Mouse (Mus musculus) stomach, embryonic 15.5 days (tissue): Measurements from ENCODE around the gene Pcif1. TPM values are rescaled to one million over a fixed set of nuclear protein-coding genes. Genes with fewer than 3 reads are reported as not detected.
A peak's percentile ranks its signal among the peaks of the same experiment; 100 is the strongest.

Experiments
- ATAC-seq: fragments of 200-750 bp; cut with Nextera tagmentation; 2 replicates; pipeline ENCODE4 v1.8.0; 2017; ENCODE audit warnings: low read depth, moderate number of reproducible peaks, moderate TSS enrichment; ENCODE audit not compliant: insufficient read depth, low FRiP score
- H3K27ac ChIP-seq: fragments of 300-500 bp; sonication (generic); 2 replicates; pipeline ENCODE4 v1.5.1; 2015; ENCODE audit warnings: mild to moderate bottlenecking, inconsistent platforms
- H3K27me3 ChIP-seq: fragments of 300-500 bp; sonication (generic); replicated peaks from 2 replicates; pipeline ENCODE4 v1.6.1; 2015; ENCODE audit warnings: inconsistent platforms
- H3K36me3 ChIP-seq: fragments of 300-500 bp; sonication (generic); 2 replicates; pipeline ENCODE4 v1.6.1; 2015; ENCODE audit warnings: inconsistent platforms
- H3K4me1 ChIP-seq: fragments of 300-500 bp; sonication (generic); 2 replicates; pipeline ENCODE4 v1.6.1; 2015; ENCODE audit warnings: inconsistent platforms
- H3K4me2 ChIP-seq: fragments of 300-500 bp; sonication (generic); 2 replicates; pipeline ENCODE4 v1.6.1; 2015; ENCODE audit warnings: mild to moderate bottlenecking, inconsistent platforms
- H3K4me3 ChIP-seq: fragments of 300-500 bp; sonication (generic); replicated peaks from 2 replicates; pipeline ENCODE4 v1.5.1; 2015; ENCODE audit warnings: inconsistent platforms
- H3K9ac ChIP-seq: fragments of 300-500 bp; sonication (generic); 2 replicates; pipeline ENCODE4 v1.6.1; 2015; ENCODE audit warnings: inconsistent platforms
- H3K9me3 ChIP-seq: fragments of 300-500 bp; sonication (generic); 2 replicates; pipeline ENCODE4 v1.6.1; 2016; ENCODE audit warnings: inconsistent platforms
- WGBS: fragments of 180-500 bp; shearing (Covaris S2); methylation state at CpG from one replicate; pipeline ENCODE4 v1.1.7; 2015; 5-methylcytosine and 5-hydroxymethylcytosine counted together
- polyA plus RNA-seq: library from polyadenylated mRNA; unstranded; fragments of >200 nt; fragmentation: Nextera tagmentation; extraction: Ambion mirVana; gene quantifications from 2 replicates; pipeline ENCODE4 v1.2.1, GENCODE M21; 2015

The Pcif1 gene
- polyA plus RNA-seq, 1 experiment from 2014 or later, result 64.7 TPM

DNA sequence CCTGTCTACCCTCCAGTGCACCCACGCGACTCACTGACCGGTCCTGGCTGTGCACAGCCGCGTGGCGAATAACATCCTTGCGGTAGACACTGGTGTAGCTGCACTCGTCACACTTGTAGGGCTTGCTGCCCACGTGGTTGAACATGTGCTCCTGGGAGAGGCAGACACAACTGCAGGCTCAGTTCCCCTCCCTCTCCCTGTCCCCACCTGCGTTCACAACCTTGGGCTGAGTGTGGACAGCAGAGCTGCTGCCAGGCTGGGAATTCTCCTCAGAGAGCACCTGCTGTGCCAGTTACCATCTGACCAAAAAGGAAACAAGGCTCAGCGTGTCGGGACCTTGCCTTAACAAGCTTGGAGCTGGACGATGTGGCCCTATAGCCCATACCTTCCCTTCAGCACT, 22.3 kb downstream of the Pcif1 start:
- H3K4me1 ChIP-seq, result no peaks in the 10 kb centered on the region
- H3K27ac ChIP-seq, result no peak overlapping the region
- H3K36me3 ChIP-seq, result peaks cover 78% of the 10 kb centered on the region
- WGBS, result 89% methylated on average over 13 of the region's 13 CpGs
- no peak for ATAC-seq
- H3K9me3 ChIP-seq, result no peaks in the 10 kb centered on the region; the same call in 1 of the 2 replicates
- H3K4me3 ChIP-seq, result no peak overlapping the region
- no peak overlapping the region for H3K4me2 ChIP-seq
- H3K9ac ChIP-seq, result no peak overlapping the region
- H3K27me3 ChIP-seq, result no peaks in the 10 kb centered on the region

DNA sequence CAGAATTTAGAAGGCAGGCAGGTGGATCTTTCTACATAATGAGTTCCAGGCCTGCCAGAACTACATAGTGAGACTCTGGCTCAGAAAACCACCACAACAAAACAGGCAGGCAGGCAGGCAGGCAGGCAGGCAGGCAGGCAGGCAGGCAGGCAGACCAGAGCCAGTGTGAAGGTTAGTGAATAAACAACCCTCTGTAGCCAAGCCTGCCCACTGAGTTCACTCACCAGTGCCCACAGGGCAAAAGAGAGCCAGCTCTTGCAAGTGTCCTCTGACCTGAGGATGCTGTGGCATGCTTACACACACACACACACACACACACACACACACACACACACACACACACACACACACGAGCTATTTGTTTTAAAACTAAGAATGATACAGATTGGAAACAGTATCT, 24.4 kb downstream of the Pcif1 start:
- Histone ChIP-seq H3K36me3 (peaks cover 81% of the 10 kb centered on the region), H3K4me2 (no peak overlapping the region), H3K4me3 (no peak overlapping the region), H3K27ac (no peak overlapping the region), H3K27me3 (no peaks in the 10 kb centered on the region), H3K4me1 (no peaks in the 10 kb centered on the region), H3K9me3 (no peaks in the 10 kb centered on the region; the same call in 1 of the 2 replicates), H3K9ac (no peak overlapping the region)
- no peak for ATAC-seq
- WGBS, result 92% methylated on average over 1 of the region's 1 CpGs

DNA sequence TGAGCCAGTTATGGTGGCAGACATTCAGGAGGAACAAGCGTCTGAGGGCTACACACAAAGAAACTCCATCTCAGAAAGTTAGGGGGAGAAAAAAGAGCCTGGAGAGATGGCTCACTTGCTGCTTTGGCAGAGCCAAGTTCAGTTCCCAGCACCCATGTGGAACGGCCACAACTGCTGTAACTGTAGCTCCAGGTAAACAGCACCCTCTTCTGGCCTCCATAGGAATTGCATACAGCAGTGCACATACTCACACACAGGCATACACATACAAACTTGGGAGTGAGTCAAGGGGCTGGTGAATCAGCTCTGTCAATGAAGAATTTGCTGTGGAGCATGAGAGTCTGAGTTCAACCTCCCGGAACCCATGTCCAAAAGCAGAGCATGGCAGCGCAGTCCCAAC, 27.0 kb downstream of the Pcif1 start:
- no peak overlapping the region for H3K9ac ChIP-seq
- H3K9me3 ChIP-seq, result no peaks in the 10 kb centered on the region; the same call in 1 of the 2 replicates
- H3K4me1 ChIP-seq, result peaks cover 15% of the 10 kb centered on the region
- no peak for ATAC-seq
- no peaks in the 10 kb centered on the region for H3K27me3 ChIP-seq
- H3K36me3 ChIP-seq, result peaks cover 64% of the 10 kb centered on the region
- no peak overlapping the region for H3K4me2 ChIP-seq
- no peak overlapping the region for H3K27ac ChIP-seq
- WGBS, result 98% methylated on average over 4 of the region's 4 CpGs
- H3K4me3 ChIP-seq, result no peak overlapping the region

DNA sequence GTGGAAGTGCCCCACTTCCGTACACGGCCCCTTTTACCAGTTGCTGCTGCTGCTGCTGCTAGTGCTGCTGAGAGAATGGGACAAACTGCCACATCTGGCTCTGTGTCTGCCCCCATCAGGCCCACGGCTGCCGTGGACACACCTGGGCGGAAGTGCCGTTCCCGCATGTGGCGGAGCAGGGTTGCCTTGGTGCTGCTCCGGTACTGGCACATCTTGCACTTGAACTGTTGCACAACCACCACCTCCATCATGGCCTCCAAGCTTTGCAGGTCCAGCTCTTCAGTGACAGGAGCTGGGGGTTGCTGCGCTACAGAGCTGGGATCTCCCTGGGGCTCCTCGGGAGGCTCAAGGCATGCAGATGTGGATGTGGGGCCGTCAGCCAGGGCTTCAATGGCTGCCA, 28.4 kb downstream of the Pcif1 start:
- Histone ChIP-seq H3K36me3 (peaks cover 50% of the 10 kb centered on the region), H3K9me3 (no peaks in the 10 kb centered on the region; the same call in 1 of the 2 replicates), H3K27me3 (no peaks in the 10 kb centered on the region), H3K27ac (no peak overlapping the region), H3K4me3 (no peak overlapping the region), H3K9ac (no peak overlapping the region), H3K4me1 (peaks cover 18% of the 10 kb centered on the region), H3K4me2 (no peak overlapping the region)
- no peak for ATAC-seq
- 95% methylated on average over 12 of the region's 12 CpGs for WGBS

DNA sequence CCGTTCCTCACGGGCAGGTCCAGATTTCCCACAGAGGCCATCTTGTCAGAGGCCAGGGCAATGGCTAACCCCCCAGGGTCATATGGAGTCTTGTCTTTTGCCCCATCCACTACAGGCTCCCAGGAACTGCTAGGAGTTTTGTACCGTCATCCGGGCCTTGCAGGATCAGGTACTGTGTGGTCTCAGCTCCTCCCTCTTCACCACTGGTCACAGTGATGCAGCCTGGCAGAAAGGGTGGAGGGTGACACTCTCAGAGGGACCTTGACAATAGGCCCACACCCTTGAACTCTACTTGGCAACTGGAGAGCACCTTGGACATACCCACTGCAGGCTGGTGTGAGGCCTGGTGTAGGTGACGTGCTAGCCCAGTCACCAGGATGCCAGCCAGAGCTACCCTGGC, 28.9 kb downstream of the Pcif1 start:
- H3K27me3 ChIP-seq, result no peaks in the 10 kb centered on the region
- no peak overlapping the region for H3K9ac ChIP-seq
- H3K9me3 ChIP-seq, result no peaks in the 10 kb centered on the region; the same call in 1 of the 2 replicates
- no peak overlapping the region for H3K4me3 ChIP-seq
- WGBS, result 100% methylated on average over 5 of the region's 5 CpGs
- H3K4me2 ChIP-seq, result no peak overlapping the region
- H3K36me3 ChIP-seq, result peaks cover 46% of the 10 kb centered on the region
- no peak overlapping the region for H3K27ac ChIP-seq
- peaks cover 19% of the 10 kb centered on the region for H3K4me1 ChIP-seq
- no peak for ATAC-seq

DNA sequence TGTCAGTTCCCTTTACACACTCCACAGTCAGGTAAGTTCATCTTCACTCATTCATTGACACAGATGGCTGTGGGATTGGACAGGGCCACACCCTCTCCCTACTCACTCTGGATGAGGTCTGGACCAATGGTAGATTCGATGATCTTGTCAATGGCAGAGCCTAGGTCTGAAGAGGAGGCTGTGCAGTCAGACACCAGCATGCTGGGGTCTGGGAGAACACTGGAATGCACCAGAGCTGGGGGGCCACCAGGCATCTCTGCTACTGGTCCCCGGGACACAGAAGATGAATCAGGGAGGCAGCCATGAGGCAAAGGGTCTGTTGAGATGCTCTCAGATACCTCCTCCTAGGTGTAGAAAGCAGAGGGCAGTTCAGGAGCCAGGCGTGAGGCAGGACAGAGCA, 30.0 kb downstream of the Pcif1 start:
- ATAC-seq, result no peak
- Histone ChIP-seq H3K4me1 (peaks cover 19% of the 10 kb centered on the region), H3K9me3 (no peaks in the 10 kb centered on the region; the same call in 1 of the 2 replicates), H3K4me3 (peak overlapping the region; percentile 86; the same call in 1 of the 2 replicates), H3K9ac (no peak overlapping the region), H3K27ac (no peak overlapping the region), H3K4me2 (peak overlapping the region; percentile 75; the same call in 1 of the 2 replicates), H3K27me3 (no peaks in the 10 kb centered on the region), H3K36me3 (peaks cover 43% of the 10 kb centered on the region)
- WGBS, result 95% methylated on average over 3 of the region's 3 CpGs

DNA sequence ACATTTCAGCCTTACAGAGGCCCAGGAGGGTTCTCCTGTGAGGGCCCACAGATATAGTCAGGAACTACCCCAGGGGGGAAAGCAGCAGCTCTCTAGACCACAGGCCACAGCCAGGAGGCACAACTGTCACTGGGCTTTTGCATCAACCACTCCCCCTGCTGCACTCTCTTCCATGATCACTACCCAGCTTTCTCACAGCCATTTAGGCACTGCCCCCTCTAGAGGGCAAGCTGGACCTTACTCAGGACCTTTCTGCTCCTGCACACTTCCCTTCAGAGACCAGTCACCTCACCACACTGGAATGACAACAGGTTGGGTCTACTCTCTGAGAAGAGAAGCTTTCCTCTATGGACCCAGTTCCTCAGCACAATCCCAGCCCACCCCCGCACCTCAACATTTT, 30.4 kb downstream of the Pcif1 start:
- H3K9ac ChIP-seq, result peak overlapping the region; percentile 92; the same call in 1 of the 2 replicates
- peaks cover 19% of the 10 kb centered on the region for H3K4me1 ChIP-seq
- 76% methylated on average over 1 of the region's 1 CpGs for WGBS
- no peak for ATAC-seq
- peaks cover 40% of the 10 kb centered on the region for H3K36me3 ChIP-seq
- peak overlapping the region; percentile 86 for H3K4me3 ChIP-seq
- no peaks in the 10 kb centered on the region; the same call in 1 of the 2 replicates for H3K9me3 ChIP-seq
- no peak overlapping the region for H3K27ac ChIP-seq
- H3K27me3 ChIP-seq, result no peaks in the 10 kb centered on the region
- H3K4me2 ChIP-seq, result peak overlapping the region; percentile 75

DNA sequence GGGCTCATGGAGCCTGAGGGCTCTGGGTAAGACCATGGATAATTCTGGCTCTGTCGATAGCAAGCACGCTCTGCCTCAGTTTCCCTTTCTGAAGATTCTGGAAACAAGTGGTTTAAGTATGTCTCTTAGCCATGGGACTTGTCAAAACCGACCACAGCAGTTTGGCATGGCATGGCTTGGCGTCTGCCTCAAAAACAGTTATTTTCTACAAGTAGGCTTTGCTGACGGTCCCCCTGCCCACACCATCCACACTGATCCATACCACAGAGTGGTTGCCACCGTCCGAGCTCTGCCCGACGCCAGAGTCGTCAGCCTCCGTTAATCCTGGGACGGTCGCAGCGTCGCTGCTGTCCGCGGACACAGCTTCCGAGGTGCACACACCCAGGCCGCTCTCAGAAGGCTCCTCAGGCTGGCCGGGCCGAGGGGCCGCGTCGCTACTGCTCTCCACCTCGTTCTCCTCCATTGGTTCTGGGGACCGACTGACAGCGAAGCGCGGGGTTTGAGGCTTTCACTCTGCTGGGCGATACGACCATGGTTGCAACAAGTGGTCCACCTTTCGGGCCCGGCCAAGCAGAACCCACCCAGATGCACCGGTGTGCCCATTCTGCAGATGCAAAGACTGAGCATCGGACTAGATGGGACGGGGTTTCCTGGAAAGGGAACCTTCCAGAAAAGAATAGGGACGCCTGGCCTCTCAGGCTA, 31.4 kb downstream of the Pcif1 start:
- ATAC-seq, result peak; percentile 3; the same call in 1 of the 2 replicates
- peak overlapping the region; percentile 86 for H3K4me3 ChIP-seq
- 4% methylated on average over 37 of the region's 37 CpGs for WGBS
- H3K9me3 ChIP-seq, result no peaks in the 10 kb centered on the region; the same call in 1 of the 2 replicates
- H3K9ac ChIP-seq, result peak overlapping the region; percentile 92
- peaks cover 19% of the 10 kb centered on the region for H3K4me1 ChIP-seq
- peak overlapping the region; percentile 99 for H3K27ac ChIP-seq
- H3K27me3 ChIP-seq, result no peaks in the 10 kb centered on the region
- peaks cover 34% of the 10 kb centered on the region for H3K36me3 ChIP-seq
- peak overlapping the region; percentile 75 for H3K4me2 ChIP-seq

DNA sequence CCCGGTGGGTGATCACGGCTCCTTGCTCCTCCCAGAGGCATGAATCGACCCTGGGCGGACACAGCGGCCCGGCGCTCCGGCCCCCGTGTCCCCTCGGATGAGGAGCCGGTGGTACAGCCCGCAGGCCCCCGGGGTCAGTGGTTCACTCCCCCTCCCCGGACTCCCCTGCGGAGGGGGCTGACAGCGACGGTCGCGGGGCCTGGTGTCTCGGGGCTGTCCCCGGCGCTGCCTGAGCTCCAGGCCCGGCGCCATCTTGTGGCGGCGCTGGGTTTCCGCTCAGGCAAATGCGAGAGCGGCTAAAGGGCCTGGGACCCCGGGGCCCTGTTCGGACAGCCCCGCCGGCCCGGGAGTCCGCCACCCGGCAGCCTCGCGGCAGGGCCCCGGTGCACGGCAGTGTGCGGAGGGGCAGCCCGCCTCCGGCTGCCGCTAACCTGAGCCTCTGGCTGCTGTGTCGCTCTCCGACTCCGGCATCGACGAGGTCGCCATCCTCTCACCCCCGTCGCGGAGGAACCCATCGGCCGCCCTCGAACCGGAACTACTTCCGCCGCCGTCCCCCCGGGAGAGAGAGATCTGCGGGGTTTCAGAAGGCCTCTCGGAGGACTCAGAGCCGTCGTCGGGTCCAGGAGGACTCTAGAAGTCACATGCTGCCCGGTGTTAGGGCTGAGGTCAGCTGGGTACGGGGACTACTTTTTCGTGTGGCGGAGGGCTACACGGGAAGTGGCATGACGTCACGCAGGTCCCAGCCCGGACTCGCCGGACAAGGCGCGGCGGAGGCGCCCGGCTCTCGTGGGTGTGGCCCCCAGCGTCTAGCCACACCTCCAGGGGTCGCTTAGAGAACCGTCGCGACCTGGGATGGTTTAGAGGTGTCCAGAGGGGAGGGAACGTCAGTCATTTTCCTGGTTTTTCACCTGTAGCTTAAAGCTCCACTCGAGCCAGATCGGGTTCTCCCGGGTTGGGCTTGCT, 32.3 kb downstream of the Pcif1 start, which contains the start of gene Zfp335:
Gene Zfp335, minus strand, starts transcription at position 672 of the 963 bp plus-strand sequence.
- Histone ChIP-seq H3K4me2 (peak within 1 kb of the TSS; percentile 75), H3K9ac (peak within 1 kb of the TSS; percentile 92), H3K36me3 (peaks cover 26% of the 10 kb centered on the region), H3K27me3 (no peaks in the 10 kb centered on the region), H3K4me3 (peak within 1 kb of the TSS; percentile 86), H3K9me3 (no peaks in the 10 kb centered on the region), H3K27ac (peak within 1 kb of the TSS; percentile 99), H3K4me1 (peaks cover 19% of the 10 kb centered on the region)
- under 1% methylated on average over 91 of the region's 91 CpGs for WGBS
- ATAC-seq, result peak; percentile 85

DNA sequence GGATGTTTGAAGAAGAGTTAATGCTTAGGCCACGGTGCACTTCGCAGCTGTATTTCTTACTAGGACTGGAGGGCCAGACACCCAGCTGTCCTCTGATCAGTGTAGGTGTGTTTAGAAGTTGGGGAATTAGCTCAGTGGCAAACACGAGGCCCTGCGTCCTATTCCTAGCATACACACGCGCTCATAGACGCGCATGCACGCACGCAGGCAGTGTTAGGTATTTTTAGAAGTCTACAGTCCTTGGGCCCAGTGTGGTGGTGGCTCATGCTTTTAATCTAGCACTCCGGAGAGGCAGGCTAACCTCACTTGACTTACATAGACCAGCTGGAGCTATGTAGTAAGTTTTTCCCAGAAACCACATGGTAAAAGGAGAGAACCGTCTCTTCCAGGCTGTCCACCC, 33.0 kb downstream of the Pcif1 start:
- peak; percentile 11; the same call in 1 of the 2 replicates for ATAC-seq
- Histone ChIP-seq H3K9ac (peak overlapping the region; percentile 92), H3K36me3 (peaks cover 18% of the 10 kb centered on the region), H3K4me2 (peak overlapping the region; percentile 70), H3K4me3 (peak overlapping the region; percentile 86), H3K27ac (peak overlapping the region; percentile 99), H3K27me3 (no peaks in the 10 kb centered on the region), H3K4me1 (peaks cover 19% of the 10 kb centered on the region), H3K9me3 (no peaks in the 10 kb centered on the region)
- 8% methylated on average over 12 of the region's 12 CpGs for WGBS

DNA sequence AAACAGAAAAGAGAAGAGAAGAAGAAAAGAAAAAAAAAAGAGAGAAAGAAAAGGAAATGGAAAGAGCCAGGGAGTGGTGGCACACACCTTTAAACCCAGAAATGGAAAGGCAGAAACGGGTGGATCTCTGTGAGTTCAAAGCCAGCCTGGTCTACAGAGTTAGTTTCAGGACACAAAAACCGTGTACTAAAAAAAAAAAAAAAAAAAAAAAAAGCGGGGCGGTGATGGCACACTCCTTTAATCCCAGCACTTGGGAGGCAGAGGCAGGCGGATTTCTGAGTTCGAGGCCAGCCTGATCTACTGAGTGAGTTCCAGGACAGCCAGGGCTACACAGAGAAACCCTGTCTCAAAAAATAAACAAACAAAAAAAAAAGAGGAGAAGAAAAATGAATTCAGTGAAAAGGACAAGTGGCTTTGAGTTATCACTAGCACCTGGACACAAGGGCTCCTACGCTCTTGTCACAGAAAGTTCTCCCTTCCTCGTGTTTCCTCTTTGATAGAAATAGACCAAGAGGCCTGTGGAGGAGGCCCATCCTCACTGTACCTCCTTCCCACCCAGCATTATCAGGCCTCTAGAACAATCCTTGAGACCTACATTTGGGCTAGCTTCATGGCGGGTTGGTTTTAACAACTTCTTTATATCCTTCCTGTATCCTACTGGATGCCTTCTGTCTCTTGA, 33.8 kb downstream of the Pcif1 start:
- ATAC-seq, result no peak
- 88% methylated on average over 8 of the region's 9 CpGs for WGBS
- Histone ChIP-seq H3K9ac (no peak overlapping the region), H3K9me3 (no peaks in the 10 kb centered on the region), H3K4me3 (peak overlapping the region; percentile 86; the same call in 1 of the 2 replicates), H3K27me3 (no peaks in the 10 kb centered on the region), H3K4me2 (no peak overlapping the region), H3K36me3 (peaks cover 11% of the 10 kb centered on the region), H3K27ac (peak overlapping the region; percentile 99; the same call in 1 of the 2 replicates), H3K4me1 (peaks cover 19% of the 10 kb centered on the region)
